Mouse (Mus musculus) ES-Bruce4 (cell line): ENCODE results near the gene Bax. TPM values are rescaled to one million over a fixed set of nuclear protein-coding genes. Genes with fewer than 3 reads are reported as not detected.
"Not testable (repeated sequence)": the region's sequence is repeated elsewhere in the genome, so short reads cannot be mapped to it uniquely, and the experiment has no call there.

Experiments used
- H3K27ac ChIP-seq: 2 replicates; pipeline ENCODE4 v1.5.1; 2012; ENCODE audit warnings: low read length, inconsistent platforms; ENCODE audit not compliant: insufficient read depth
- H3K27me3 ChIP-seq: 2 replicates; pipeline ENCODE4 v1.6.1; 2012; ENCODE audit warnings: mild to moderate bottlenecking, low read length, inconsistent platforms; ENCODE audit not compliant: control insufficient read depth, poor library complexity, insufficient read depth, severe bottlenecking
- H3K36me3 ChIP-seq: 2 replicates; pipeline ENCODE4 v1.6.1; 2012; ENCODE audit warnings: inconsistent platforms, mild to moderate bottlenecking, low read length, moderate library complexity; ENCODE audit not compliant: control insufficient read depth, poor library complexity, insufficient read depth, severe bottlenecking
- H3K4me1 ChIP-seq: one replicate; pipeline ENCODE4 v1.8.1; 2011; ENCODE audit warnings: low read length; ENCODE audit not compliant: control insufficient read depth, insufficient read depth
- H3K4me3 ChIP-seq: 2 replicates; pipeline ENCODE4 v1.5.1; 2011; ENCODE audit warnings: low read depth, mild to moderate bottlenecking, low read length
- H3K9ac ChIP-seq: 2 replicates; pipeline ENCODE4 v1.6.1; 2012; ENCODE audit warnings: low read depth, mild to moderate bottlenecking, inconsistent platforms; ENCODE audit not compliant: poor library complexity, severe bottlenecking
- H3K9me3 ChIP-seq: replicated peaks from 2 replicates; pipeline ENCODE4 v1.6.1; 2012; ENCODE audit warnings: mild to moderate bottlenecking, low read length, inconsistent platforms; ENCODE audit not compliant: control insufficient read depth, poor library complexity, insufficient read depth, severe bottlenecking
- CTCF ChIP-seq: IDR thresholded peaks from one replicate; pipeline ENCODE4 v1.8.1; 2011; ENCODE audit warnings: low read depth, low read length
- EP300 ChIP-seq: IDR thresholded peaks from 2 replicates; pipeline ENCODE4 v1.6.1; 2011; ENCODE audit warnings: low read depth, low read length; ENCODE audit not compliant: insufficient read depth
- POLR2A ChIP-seq: IDR thresholded peaks from one replicate; pipeline ENCODE4 v1.8.1; 2011; ENCODE audit warnings: low read length; ENCODE audit not compliant: insufficient read depth
- polyA plus RNA-seq: library from polyadenylated mRNA; stranded (reverse); fragments of >200 nt; gene quantifications from 2 replicates; pipeline ENCODE4 v1.2.4, GENCODE M21; 2011; ENCODE audit warnings: low read depth; ENCODE audit not compliant: missing spikeins, insufficient read depth, insufficient read length

Bax gene
- polyA plus RNA-seq, 1 experiment: 250 TPM

DNA sequence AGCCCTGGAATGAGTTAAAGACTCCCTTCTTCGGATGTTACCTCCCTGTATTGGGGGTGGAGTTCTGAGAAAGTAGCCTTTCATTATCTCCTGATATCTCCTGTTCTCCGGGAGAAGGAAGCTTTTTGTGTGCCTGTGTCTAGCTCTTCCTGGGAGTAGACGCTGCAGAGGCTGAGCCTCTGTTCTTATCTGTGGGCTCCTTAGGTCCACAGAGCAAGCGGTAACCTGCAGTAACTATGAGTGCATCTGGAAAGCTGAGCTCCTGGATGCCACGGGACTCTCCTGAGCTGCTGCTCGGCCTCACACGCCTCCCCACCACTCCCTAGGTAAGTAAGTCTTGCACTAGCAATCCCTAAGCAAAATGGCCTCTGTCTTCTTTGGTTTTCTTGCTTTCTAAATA lies 19.5 kb upstream of the Bax start:
- H3K36me3 ChIP-seq: no peaks in the 10 kb centered on the region
- H3K4me1 ChIP-seq: no peaks in the 10 kb centered on the region
- no peaks in the 10 kb centered on the region for H3K27me3 ChIP-seq
- H3K9me3 ChIP-seq: no peaks in the 10 kb centered on the region
- H3K4me3 ChIP-seq: no peak overlapping the region
- H3K9ac ChIP-seq: no peak overlapping the region
- TF ChIP-seq POLR2A: no peak
- no peak for TF ChIP-seq CTCF
- TF ChIP-seq EP300: no peak
- no peak overlapping the region for H3K27ac ChIP-seq

DNA sequence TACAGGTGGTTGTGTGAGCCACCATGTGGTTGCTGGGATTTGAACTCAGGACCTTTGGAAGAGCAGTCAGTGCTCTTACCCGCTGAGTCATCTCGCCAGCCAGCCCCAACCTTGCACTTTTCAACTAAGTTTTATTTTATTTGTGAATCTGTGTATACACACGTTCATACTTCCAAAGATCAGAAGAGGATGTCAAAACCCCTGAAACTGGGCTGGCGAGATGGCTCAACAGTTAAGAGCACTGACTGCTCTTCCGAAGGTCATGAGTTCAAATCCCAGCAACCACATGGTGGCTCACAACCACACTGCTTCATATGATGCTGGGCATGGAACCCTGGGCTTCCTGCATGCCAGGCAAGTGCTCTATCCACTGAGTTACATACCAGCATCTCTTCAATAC lies 18.3 kb upstream of the Bax start:
- H3K36me3 ChIP-seq, H3K27me3 ChIP-seq, H3K27ac ChIP-seq, H3K9me3 ChIP-seq, H3K4me1 ChIP-seq, H3K4me3 ChIP-seq, H3K9ac ChIP-seq: not testable (repeated sequence)

GRCm38 (mm10) chr7:45482166-45482565 lies 15.5 kb upstream of the Bax start:
- H3K4me1 ChIP-seq: no peaks in the 10 kb centered on the region
- no peak overlapping the region for H3K27ac ChIP-seq
- no peaks in the 10 kb centered on the region for H3K36me3 ChIP-seq
- no peak overlapping the region for H3K9ac ChIP-seq
- H3K27me3 ChIP-seq: no peaks in the 10 kb centered on the region
- TF ChIP-seq CTCF (no peak), EP300 (no peak), POLR2A (no peak)
- no peak overlapping the region for H3K4me3 ChIP-seq
- no peaks in the 10 kb centered on the region for H3K9me3 ChIP-seq

- no peak within 1 kb of the TSS for H3K9ac ChIP-seq
- H3K27ac ChIP-seq: no peak within 1 kb of the TSS
- no peak within 1 kb of the TSS for H3K4me3 ChIP-seq
- no peaks in the 10 kb centered on the region for H3K9me3 ChIP-seq
- no peaks in the 10 kb centered on the region for H3K27me3 ChIP-seq
- TF ChIP-seq CTCF (no peak), POLR2A (no peak), EP300 (no peak)
- no peaks in the 10 kb centered on the region for H3K4me1 ChIP-seq
- H3K36me3 ChIP-seq: no peaks in the 10 kb centered on the region
Observed at GRCm38 (mm10) chr7:45481374-45481927, 14.8 kb upstream of the Bax start, which contains the start of gene Tulp2. Gene Tulp2, plus strand, starts transcription at chr7:45481877.

GRCm38 (mm10) chr7:45480310-45480709 lies 13.6 kb upstream of the Bax start:
- H3K4me3 ChIP-seq, H3K36me3 ChIP-seq, H3K27me3 ChIP-seq, H3K4me1 ChIP-seq, H3K27ac ChIP-seq, H3K9ac ChIP-seq, H3K9me3 ChIP-seq: not testable (repeated sequence)

- no peak overlapping the region for H3K9ac ChIP-seq
- H3K4me1 ChIP-seq: no peaks in the 10 kb centered on the region
- TF ChIP-seq EP300 (no peak), POLR2A (no peak)
- no peaks in the 10 kb centered on the region for H3K36me3 ChIP-seq
- H3K27me3 ChIP-seq: no peaks in the 10 kb centered on the region
- no peaks in the 10 kb centered on the region for H3K9me3 ChIP-seq
- no peak overlapping the region for H3K4me3 ChIP-seq
- no peak overlapping the region for H3K27ac ChIP-seq
Observed at GRCm38 (mm10) chr7:45478774-45479173, 12.1 kb upstream of the Bax start.
